Mouse (Mus musculus) layer of hippocampus, adult 18-20 months (tissue): Measurements from ENCODE around the gene Cchcr1. TPM values are rescaled to one million over a fixed set of nuclear protein-coding genes. Genes with fewer than 3 reads are reported as not detected.
"Not testable (repeated sequence)": the region's sequence is repeated elsewhere in the genome, so short reads cannot be mapped to it uniquely, and the experiment has no call there.

Source experiments
- DNase-seq, 2 experiments: peaks; one replicate each; pipeline ENCODE4 v3.0.0; 2022; ENCODE audit warnings: low spot score in 2 of 2
- long read RNA-seq: library from polyadenylated mRNA; stranded (forward); transcript quantifications from one replicate; pipeline ENCODE4 v2.0.0, GENCODE M21; 2021
- total RNA-seq, 2 experiments: library from RNA; stranded (reverse); gene quantifications; 2 replicates each; pipeline ENCODE4 v1.2.3; 2021

The Cchcr1 gene
- total RNA-seq: 10 to 100 TPM in 1 of 2 experiments, 1 to 10 TPM in 1; 9.5 to 12.0 TPM
- long read RNA-seq, partial matches to known transcripts: 1 of 6 reads
- long read RNA-seq, other reads (novel, unspliced or antisense): 2 of 6 reads

GRCm38 (mm10) chr17:35516652-35517500 is at the start of gene Cchcr1, which contains the start of gene Tcf19:
Gene Cchcr1, plus strand, starts transcription at chr17:35517100.
Gene Tcf19, minus strand, starts transcription at chr17:35516824.
- DNase-seq: peak; percentile 94 to 97

- not testable (repeated sequence) for DNase-seq
These were observed 48.0 kb upstream of the Cchcr1 start for GRCm38 (mm10) chr17:35468936-35469335.

DNA sequence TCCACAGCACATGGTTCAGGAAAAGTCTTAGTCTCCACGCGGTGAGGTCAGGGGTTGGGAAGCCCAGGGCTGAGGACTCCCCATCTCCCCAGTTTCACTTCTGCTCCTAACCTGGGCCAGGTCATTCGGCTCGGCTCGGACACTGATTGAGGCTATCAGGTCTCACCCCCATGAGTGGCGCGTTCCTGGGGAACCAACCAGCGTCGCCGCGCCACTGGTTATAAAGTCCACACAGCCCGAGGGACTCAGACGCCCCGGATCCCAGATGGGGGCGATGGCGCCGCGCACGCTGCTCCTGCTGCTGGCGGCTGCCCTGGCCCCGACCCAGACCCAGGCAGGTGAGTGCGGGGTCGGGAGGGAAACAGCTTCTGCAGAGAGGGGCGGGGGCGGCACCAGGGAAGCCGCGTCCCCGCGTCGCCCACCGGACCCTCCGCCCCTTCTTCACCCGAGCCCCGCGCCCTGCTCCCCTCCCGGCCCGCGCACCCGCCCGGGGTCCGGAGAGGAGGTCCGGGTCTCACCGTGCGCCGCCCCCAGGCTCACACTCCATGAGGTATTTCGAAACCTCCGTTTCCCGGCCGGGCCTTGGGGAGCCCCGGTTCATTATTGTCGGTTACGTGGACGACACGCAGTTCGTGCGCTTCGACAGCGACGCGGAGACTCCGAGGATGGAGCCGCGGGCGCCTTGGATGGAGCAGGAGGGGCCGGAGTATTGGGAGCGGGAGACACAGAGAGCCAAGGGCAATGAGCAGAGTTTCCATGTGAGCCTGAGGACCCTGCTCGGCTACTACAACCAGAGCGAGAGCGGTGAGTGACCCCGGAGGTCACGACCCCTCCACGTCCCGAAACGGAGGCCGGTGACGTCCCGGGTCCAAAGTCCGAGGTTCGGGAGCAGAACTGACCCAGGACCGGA is 46.8 kb upstream of the Cchcr1 start, which contains the start of gene H2-Q10:
TSS of gene H2-Q10 (plus strand) at position 248 of the 910 bp plus-strand sequence.
- DNase-seq: no peak

DNA sequence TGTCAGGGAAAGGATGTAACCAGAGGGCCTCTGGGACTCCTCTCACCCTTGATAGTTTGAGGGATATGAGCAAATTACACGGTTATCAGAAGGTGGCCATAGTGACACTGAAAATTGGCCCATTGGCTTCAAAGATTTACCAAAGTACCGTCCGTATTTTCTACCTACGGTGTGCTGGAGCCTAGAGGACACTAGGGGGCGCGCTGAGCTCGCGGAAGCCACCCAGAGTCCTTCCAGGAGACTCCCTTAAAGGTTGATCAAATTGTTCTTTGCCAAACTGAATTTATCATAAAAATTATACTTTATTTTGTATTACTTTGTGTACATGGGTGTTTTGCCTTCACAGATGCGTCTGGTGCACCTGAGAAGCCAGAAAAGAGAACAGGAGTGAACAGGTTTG is 32.8 kb upstream of the Cchcr1 start:
- DNase-seq: peak; percentile 9 to 65

DNA sequence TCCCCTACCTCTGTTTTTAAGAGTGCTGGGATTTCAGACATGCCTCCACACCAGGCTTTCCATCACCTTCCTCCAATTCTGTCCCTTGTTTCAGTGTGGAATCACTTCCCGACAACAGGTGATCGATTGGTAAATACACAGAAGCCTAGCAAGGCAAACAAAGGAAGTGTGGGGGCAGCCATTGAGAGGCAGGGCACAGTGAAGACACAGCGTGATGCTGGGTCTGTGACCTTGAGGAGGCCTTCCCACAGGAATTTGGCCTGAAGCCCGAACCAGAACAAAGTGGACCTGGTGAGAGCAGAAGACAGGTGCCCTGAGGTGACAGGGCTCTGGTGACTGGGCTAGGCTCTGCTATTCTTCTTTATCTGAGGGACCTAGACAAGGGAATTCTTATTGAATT is 31.2 kb upstream of the Cchcr1 start:
- no peak for DNase-seq

DNA sequence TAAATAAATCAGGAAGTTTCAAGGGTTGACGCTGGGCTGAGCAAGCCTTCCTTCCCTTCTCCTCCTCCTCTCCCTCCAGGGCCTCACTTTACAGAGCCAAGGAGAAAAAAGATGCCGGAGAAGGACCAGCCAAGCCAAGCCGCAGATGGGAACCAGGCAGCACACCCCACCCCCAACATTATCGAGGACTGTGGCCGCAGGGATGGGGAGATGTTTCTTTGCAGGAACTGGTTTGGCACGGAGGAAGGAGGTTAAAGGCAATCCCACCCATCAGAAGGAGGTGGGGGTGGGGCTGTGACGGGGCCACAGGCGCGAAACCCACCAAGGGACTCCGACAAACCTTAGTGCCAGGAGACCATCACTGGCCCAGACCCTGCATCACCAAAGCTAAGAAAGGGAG is 30.2 kb upstream of the Cchcr1 start:
- DNase-seq: no peak

- no peak for DNase-seq
These were observed 28.9 kb upstream of the Cchcr1 start for GRCm38 (mm10) chr17:35488041-35488440.

DNA sequence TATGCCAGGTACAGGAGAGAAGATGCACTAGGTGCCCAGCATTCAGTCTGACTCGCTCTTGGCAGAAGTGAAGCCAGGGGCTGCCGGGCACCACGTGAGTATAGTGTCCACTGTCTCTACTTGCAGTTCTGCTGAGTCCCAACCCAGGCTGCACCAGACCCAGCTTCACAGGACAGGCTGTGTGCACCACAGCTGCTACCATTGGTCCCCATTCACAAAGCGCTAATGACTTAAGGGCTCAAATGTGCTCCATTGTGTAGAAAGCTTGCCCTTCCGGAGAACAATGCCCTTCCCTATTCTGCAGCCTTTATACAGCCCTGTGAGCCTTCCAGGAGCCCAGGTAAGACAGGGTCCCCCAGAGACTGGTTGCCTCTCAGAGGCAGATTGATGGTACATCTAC is 26.6 kb upstream of the Cchcr1 start:
- DNase-seq: no peak

DNA sequence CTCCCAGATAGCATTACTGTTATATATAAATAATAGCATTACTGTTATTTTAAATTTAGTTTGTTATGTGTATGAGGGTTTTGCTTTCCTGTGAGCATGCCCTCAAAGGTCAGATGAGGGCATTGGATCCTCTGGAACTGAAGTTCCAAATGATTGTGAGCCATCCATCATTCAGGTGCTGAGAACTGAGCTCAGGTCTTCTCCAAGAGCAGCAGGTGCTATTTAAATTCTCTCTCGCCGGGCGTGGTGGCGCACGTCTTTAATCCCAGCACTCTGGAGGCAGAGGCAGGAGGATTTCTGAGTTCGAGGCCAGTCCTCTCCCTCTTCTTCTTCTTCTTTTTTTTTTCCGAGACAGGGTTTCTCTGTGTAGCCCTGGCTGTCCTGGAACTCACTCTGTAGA is 19.8 kb upstream of the Cchcr1 start:
- no peak for DNase-seq

GRCm38 (mm10) chr17:35502226-35502625 is 14.7 kb upstream of the Cchcr1 start:
- no peak for DNase-seq

DNA sequence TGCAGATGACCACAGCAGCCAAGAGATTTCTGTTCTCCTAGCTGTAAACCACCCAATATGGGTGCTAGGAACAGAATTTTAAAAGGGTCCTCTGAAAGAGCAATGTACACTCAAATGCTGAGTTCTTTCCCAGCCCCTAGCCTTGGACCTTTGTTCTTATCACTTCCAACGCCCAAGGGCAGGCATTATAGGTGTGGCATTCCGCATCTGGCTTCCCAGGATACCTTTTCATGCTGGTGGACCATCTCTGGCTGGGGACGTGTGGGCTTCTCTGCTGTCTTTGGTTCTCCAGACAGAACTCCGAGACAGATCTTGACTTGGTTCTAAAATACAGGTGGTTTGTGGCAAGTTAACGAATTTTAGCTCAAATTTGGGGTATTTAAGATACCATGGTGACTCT is 14.1 kb upstream of the Cchcr1 start:
- DNase-seq: no peak

DNA sequence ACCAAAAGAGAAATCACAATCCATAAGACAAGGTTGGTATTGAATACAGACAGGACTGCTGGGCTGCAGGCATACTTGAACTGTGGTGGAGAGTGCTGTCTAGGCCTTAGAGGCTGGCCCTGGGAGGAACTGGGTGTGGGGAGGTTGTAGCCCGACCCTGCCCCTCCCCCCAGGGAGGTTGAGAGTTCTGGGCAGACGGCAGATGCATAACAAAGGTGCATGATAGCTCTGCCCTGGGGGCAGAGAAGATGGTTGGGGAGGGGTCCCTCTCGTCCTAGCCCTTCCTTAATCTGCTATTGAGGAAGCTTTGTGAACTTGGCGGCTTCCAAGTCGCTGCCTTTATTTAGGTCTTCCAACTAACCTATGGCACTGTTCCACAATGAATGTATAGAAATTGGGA is 13.1 kb upstream of the Cchcr1 start:
- DNase-seq: no peak

GRCm38 (mm10) chr17:35504628-35505481 is 12.0 kb upstream of the Cchcr1 start:
- DNase-seq: no peak

DNA sequence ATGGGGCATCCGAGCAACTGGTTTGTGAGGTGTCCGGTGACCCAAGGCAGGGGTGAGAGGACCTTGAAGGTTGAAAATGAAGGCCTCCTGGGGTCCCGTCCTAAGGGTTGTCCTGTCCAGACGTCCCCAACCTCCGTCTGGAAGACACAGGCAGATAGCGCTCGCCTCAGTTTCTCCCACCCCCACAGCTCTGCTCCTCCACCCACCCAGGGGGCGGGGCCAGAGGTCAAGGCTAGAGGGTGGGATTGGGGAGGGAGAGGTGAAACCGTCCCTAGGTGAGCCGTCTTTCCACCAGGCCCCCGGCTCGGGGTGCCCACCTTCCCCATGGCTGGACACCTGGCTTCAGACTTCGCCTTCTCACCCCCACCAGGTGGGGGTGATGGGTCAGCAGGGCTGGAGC is 11.1 kb upstream of the Cchcr1 start, which contains the start of gene Pou5f1:
TSS of gene Pou5f1 (plus strand) at position 243 of the 400 bp plus-strand sequence.
- no peak for DNase-seq

DNA sequence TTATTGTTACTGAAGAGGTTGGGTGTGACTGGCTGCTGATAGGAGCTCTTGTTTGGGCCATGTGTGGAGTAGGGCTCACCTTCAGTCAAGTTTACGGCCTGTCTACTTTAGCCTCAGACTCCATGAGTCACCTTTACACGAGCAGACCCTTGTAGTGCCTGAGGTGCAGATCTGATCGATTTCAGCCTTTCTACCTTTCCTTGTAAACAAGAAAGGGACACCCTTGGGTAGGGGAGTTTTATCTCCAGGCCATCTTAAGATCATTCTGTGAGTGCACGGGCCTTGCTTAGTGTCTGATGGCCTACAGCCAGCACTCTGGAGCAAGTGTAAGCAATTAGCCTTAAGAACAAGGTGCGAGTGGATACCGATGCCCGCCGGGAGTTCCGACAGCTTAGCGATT is 10.0 kb upstream of the Cchcr1 start:
- no peak for DNase-seq

- no peak for DNase-seq
These were observed 9.2 kb upstream of the Cchcr1 start for GRCm38 (mm10) chr17:35507556-35508260.

DNA sequence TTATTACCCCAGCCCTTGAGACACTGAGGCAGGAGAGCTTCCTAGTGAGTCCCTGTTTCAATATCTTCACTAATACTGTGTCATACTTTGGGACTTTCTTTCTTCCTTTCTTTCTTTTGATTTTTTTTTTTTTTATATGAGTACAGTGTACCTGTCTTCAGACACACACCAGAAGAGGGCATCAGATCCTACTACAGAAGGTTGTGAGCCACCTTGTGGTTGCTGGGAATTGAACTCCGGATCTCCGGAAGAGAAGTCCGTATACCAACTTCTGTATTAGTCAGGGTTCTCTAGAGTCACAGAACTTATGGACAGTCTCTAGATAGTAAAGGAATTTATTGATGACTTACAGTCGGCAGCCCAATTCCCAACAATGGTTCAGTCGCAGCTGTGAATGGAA is 8.6 kb upstream of the Cchcr1 start:
- DNase-seq: not testable (repeated sequence)

DNA sequence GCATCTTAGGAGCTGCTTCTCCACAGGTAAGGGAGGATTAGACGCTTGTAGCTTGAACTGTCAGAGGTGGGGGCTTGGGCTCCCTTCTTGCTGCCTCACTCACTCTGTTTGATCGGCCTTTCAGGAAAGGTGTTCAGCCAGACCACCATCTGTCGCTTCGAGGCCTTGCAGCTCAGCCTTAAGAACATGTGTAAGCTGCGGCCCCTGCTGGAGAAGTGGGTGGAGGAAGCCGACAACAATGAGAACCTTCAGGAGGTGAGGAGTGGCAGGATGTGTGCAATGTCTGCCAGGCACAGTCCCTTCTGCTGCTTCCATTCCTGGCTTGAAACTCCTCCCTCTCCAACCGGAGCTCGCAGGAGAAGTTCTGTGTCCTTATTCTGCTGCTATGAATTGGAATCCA is 7.6 kb upstream of the Cchcr1 start:
- DNase-seq: no peak

DNA sequence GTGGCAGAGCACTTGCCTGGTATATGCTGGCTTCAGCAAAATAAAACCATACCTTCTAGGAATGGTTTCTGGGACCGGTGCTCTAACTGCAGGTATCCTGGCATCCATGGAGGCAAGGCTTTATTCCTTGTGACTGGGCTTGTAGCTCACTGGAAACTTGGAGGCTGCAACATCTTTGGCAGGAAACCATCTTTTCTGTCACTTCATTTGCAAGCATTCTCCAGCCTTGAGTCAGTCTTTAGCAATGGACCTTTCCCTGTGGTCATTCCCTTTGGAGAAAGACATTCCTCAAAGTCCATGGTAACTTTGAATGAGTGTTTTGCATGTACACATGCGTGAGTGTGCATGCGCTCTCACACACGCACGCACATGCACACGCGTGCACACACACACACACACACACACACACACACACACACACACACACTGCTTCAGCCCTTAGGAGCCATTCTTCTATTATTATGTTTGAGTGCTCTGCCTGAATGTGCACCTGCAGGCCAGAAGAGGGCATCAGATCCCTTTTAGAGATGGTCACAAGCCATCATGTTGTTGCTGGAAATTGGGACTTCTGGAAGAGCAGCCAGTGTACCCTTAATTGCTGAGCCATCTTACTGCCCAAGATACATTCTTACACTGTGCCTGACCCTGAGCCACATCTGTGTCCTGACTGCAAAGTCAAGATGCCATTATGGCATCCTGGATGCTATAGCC is 3.8 kb upstream of the Cchcr1 start:
- peak in 1 of 2 experiments; percentile 17 for DNase-seq
